Mouse (Mus musculus) spleen, adult 18-20 months (tissue): Measurements from ENCODE around the gene Supt4a.

Source experiments
- DNase-seq, 2 experiments: peaks; one replicate each; pipeline ENCODE4 v3.0.0; 2022; ENCODE audit warnings: mixed read lengths in 2 of 2

Gene Supt4a

GRCm38 (mm10) chr11:87772354-87772753 is 35.0 kb downstream of the Supt4a start:
- DNase-seq: no peak

GRCm38 (mm10) chr11:87778100-87778765 is 40.9 kb downstream of the Supt4a start:
- no peak for DNase-seq

DNA sequence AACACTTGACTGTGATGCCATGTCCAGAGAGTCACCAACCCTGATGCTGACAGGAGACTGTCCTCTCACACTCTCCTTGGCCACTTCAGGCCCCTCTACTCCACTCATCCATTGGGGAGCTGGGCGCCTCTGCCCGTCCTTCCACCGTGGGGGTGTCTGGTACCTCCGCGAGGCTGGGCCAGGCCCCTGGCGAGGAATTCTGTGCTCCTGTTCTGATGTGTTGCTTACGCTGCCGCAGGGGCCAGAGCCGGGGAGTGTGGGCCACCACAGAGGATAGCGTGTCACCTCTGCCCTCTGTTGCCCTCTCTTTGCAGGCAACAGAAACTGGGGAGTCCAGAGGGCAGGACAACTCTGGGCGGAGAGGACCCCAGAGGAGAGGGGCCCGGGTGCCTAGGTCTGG is 41.6 kb downstream of the Supt4a start:
- DNase-seq: no peak

DNA sequence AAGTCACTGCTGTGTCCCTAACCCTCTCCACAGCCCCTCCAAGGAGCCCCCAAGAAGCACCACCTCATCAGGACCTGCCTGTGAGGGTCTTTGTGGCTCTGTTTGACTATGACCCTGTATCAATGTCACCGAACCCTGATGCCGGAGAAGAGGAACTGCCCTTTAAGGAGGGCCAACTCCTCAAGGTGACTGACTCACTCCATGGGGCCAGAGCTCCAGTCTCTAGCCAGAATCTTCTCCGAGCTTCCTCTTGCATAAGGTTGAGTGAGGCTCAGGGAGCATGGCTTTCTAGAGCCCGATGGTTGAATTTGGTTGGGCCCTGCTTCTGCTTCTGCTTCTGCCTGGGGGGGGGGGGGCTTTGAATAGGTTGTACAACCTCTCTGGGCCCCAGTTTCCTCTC is 42.0 kb downstream of the Supt4a start:
- no peak for DNase-seq

DNA sequence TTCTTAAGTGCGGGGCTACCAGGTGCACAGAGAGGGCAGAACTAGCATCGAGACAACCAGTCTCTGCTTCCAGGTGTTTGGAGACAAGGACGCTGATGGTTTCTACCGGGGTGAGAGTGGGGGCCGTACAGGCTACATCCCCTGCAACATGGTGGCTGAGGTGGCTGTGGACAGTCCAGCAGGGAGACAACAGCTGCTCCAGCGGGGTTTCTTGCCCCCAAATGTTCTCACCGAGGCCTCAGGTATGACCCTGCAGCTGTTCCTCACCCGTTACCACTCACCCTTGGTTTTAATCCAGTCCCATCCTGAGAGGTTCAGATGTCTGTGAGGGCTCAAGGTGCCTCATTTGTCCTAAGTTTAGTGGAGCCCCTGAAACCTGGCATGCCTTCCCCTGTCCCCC is 42.8 kb downstream of the Supt4a start:
- DNase-seq: no peak

DNA sequence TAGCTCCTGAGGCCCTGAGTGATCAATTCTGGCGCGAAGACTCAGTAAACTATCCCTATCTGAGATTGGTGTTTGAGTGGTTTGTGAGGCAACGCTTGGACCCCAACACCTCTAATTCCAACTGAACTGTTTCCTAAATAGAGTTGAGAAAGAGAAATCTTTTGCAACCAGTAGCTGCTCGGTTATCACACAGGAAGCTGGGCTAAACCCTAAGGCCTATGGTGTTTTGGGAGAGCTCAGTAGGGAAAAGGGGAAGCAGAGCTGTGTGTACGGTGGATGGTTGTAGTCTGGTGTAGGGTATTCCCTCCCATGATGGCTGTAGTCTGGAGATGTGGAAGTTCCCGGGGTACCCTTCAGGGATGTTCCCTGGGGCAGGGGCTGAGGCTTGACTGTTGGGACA is 52.7 kb downstream of the Supt4a start:
- no peak for DNase-seq
